Mouse (Mus musculus): ENCODE data around the gene Tle3. TPM values are rescaled to one million over a fixed set of nuclear protein-coding genes. Genes with fewer than 3 reads are reported as not detected.

Gene Tle3
- total RNA-seq (2023): 100 to 1,000 TPM; 151 to 180 TPM

GRCm38 (mm10) chr9:61371755-61372509 lies at the start of gene Tle3:
Gene Tle3 (plus strand): TSS chr9:61372366.

Data from neutrophil, adult 83 days (primary cell).